Mouse (Mus musculus): ENCODE measurements around the gene Gm10644.

Gm10644 gene

GRCm38 (mm10) chr8:83980845-83981244, 25.8 kb upstream of the Gm10644 start:
- no peak for DNase-seq (ENCODE audit: low read depth, low spot score)

DNA sequence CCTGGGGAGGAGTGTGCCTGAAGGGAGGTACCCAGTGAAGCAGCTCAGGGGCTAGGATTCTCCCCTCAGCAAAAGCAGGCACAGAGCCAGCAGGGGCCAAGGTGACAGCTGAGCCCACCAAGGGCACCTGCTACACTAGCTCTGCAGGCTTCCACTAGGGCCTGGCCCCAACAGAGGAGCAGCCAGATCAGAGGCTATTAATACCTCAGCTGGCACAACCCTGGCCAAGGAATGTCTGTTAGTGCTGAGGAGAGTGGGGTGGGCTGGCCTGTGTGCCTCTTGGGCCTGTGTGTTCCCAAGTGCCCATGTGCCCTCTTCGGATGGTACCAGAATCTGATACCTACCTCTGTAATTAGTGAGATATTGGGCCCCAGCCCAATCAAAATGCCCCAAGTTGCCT, 25.2 kb upstream of the Gm10644 start:
- DNase-seq (ENCODE audit: low read depth, low spot score) = no peak

GRCm38 (mm10) chr8:83978200-83978599, 23.2 kb upstream of the Gm10644 start:
- DNase-seq (ENCODE audit: low read depth, low spot score) = no peak

DNA sequence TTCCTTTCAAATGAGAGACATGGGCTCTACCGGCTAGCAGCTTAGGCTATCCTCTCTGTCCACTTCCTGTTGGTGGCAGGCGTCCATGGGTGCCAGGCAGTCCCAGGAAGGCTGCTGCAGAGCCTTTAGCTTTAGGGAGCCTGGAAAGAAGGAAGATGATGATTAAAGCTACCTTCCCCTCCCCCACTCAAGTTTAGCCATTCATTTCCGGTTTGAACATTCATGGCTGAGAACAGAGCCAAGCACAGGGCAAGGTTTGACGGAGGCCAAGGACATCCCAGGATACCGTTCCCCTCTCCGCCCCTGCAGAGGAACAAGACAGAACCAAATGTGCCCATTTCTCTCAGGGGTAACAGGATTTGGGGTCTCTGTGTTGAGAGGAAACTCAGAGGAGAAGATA, 22.6 kb upstream of the Gm10644 start:
- DNase-seq (ENCODE audit: low read depth, low spot score) = no peak

DNA sequence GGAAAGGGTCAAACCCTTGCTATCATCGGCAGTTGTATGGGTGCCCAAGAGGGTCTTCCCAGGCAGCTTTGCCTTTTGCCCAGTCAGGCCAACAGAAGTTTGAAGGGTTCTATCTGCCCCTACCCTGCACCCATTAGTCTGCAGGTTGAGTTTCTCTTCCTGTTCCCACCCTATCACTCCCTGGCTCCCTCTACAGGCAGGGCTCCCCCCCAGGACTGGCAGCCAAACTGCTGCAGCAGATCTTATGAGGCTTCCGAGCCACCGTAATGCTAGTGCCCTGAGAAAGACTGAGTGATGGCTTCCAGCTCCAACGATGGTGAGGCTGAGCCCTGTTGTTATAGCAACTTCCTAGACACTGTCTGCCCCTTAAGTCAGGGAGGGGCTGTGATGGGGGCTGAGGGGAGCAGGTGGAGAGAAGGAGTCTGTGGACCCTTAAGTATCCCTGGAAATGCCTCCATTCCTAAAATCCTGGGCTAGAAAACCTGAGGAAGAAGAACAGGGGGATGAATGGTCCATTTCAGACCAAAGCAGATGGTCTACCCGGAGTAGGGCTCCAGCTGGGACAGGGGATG, 21.9 kb upstream of the Gm10644 start:
- DNase-seq (ENCODE audit: low read depth, low spot score) = no peak

GRCm38 (mm10) chr8:83976101-83976630, 21.2 kb upstream of the Gm10644 start:
- no peak for DNase-seq (ENCODE audit: low read depth, low spot score)

- no peak for DNase-seq (ENCODE audit: low read depth, low spot score)
These were observed 19.5 kb upstream of the Gm10644 start for GRCm38 (mm10) chr8:83974521-83974920.

GRCm38 (mm10) chr8:83973161-83974031, 18.4 kb upstream of the Gm10644 start:
- no peak for DNase-seq (ENCODE audit: low read depth, low spot score)

- DNase-seq (ENCODE audit: low read depth, low spot score) = peak; percentile 98
These were observed 17.4 kb upstream of the Gm10644 start, which contains the start of gene Prkaca for GRCm38 (mm10) chr8:83972150-83973120. Gene Prkaca, plus strand, starts transcription at chr8:83972993.

DNA sequence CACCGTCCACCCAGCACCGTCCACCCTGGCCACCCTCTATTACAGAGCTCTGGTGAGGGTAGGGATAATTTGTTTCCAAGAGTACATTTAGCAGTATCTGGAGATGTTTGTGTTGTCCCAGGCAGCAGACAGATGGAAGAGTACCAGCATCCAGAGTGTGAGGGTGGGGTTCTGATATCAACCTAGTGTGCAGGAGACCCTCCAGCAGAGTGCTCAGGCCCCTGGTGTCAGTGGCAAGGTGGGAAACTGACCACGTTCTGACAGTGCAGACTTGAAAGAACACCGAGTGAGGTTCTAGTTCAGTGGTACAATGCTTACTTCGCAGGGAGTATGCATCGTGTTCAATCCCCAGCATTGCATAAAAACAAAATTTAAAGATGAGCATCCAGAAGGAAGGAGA, 16.7 kb upstream of the Gm10644 start:
- DNase-seq (ENCODE audit: low read depth, low spot score) = no peak

DNA sequence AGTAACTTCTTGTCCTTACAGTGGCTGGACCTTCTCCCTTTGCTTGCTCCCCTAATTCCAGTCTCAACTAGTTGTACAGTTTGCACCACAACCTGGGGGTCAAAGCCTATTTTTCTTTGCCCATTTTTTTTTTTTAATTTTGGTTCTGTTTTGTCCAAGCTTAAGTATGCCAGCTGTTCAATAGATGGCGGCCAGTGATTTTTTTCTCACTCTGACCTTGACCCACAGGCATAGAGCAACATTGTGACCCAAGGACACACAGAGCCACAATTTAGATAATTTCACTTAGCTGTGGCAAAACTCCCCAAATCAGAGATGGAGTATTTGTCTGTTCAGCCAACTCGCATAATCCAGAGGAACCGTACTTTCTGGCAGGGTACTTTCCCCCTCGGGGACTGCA, 16.1 kb upstream of the Gm10644 start:
- DNase-seq (ENCODE audit: low read depth, low spot score) = no peak

- DNase-seq (ENCODE audit: low read depth, low spot score) = no peak
These were observed 12.7 kb upstream of the Gm10644 start for GRCm38 (mm10) chr8:83967701-83968100.

GRCm38 (mm10) chr8:83964015-83964765, 9.2 kb upstream of the Gm10644 start:
- DNase-seq (ENCODE audit: low read depth, low spot score) = no peak

DNA sequence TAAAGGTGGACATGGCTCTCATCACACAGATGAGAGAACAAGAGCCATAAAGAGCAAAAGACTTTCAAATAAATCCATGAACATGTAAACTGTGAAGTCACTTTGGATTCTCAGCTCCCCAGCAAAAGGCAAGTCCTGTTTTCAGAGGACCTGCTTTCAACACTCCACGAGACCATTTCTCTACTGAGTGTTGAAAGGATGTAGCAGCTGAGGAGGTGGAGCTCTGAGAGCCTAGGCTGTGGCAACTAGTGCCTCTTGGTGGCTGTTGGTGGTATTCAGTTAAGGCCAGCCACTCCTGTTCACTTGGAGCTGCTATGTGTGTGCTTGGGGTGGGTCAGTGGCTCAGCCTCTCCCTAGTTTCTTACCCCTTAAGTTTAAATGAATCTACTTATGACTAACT, 1.8 kb upstream of the Gm10644 start:
- peak; percentile 12 for DNase-seq (ENCODE audit: low read depth, low spot score)

- DNase-seq (ENCODE audit: low read depth, low spot score) = no peak
These were observed 883 bp upstream of the Gm10644 start for GRCm38 (mm10) chr8:83955958-83956218.

GRCm38 (mm10) chr8:83954749-83955105, 278 bp downstream of the Gm10644 start:
- no peak for DNase-seq (ENCODE audit: low read depth, low spot score)

DNA sequence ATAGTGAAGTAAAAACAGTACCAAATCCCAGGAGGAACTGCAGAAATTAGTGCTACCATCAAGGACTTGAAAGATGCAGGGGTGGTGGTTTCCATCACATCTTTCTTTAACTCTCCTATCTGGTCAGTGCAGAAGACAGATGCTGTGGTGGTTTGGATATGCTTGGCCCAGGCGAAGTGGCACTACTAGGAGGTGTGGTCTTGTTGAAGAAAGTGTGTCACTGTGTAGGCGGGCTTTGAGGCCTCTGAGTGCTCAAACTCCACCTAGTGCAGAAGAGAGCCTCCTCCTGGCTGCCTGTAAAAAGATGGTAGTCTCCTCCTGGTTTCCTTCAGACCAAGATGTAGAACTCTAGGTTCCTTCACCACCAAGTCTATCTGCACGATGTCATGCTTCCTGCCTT, 9.5 kb downstream of the Gm10644 start:
- no peak for DNase-seq (ENCODE audit: low read depth, low spot score)

GRCm38 (mm10) chr8:83942446-83942845, 12.6 kb downstream of the Gm10644 start:
- DNase-seq (ENCODE audit: low read depth, low spot score) = no peak

- no peak for DNase-seq (ENCODE audit: low read depth, low spot score)
These were observed 13.8 kb downstream of the Gm10644 start for GRCm38 (mm10) chr8:83941066-83941677.

- DNase-seq (ENCODE audit: low read depth, low spot score) = no peak
These were observed 16.7 kb downstream of the Gm10644 start for GRCm38 (mm10) chr8:83938330-83938729.

DNA sequence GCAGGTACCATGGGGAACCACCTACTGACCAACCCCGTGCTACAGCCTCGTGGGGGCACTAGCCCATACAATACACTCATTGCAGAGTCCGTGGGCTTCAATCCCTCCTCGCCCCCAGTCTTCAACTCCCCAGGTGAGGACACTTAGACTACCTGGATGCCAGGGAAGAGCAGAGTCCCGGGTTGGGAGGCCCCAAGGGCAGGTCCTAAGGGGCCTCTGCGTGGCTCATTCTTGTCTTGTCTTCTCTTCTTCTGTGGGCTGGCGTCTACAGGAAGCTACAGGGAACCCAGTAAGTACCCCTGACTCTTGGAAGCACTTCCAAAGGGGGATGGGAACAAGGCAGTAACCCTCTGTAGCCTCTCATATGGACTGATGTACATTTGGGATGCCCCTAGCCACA, 17.4 kb downstream of the Gm10644 start:
- no peak for DNase-seq (ENCODE audit: low read depth, low spot score)

All from forelimb bud, embryonic 11.5 days (tissue).